Mouse (Mus musculus) c-Kit-positive CD71-negative TER-119-negative erythroid progenitor cells, embryonic 14.5 days (primary cell): ENCODE results near the gene Amh.

Source experiments
- DNase-seq: peaks from one replicate; pipeline ENCODE4 v3.0.0-alpha.2; 2013; ENCODE audit warnings: low read depth

Amh gene

GRCm38 (mm10) chr10:80804916-80805315 lies at the start of gene Amh:
Gene Amh (plus strand): TSS chr10:80805243.
- DNase-seq = no peak

GRCm38 (mm10) chr10:80755291-80756015 lies 49.6 kb upstream of the Amh start:
- DNase-seq = no peak

GRCm38 (mm10) chr10:80756099-80756498 lies 48.9 kb upstream of the Amh start:
- DNase-seq = no peak

GRCm38 (mm10) chr10:80756509-80756908 lies 48.5 kb upstream of the Amh start:
- DNase-seq = no peak

GRCm38 (mm10) chr10:80756967-80757366 lies 48.1 kb upstream of the Amh start:
- no peak for DNase-seq

- DNase-seq = peak; percentile 61
Measured at GRCm38 (mm10) chr10:80757717-80758116, 47.3 kb upstream of the Amh start.

GRCm38 (mm10) chr10:80758651-80759050 lies 46.4 kb upstream of the Amh start:
- DNase-seq = no peak

- DNase-seq = no peak
Measured at GRCm38 (mm10) chr10:80760596-80761524, 44.2 kb upstream of the Amh start.

- no peak for DNase-seq
Measured at GRCm38 (mm10) chr10:80761821-80762220, 43.2 kb upstream of the Amh start.

GRCm38 (mm10) chr10:80763502-80763901 lies 41.5 kb upstream of the Amh start:
- peak; percentile 54 for DNase-seq

- DNase-seq = no peak
Measured at GRCm38 (mm10) chr10:80765746-80766145, 39.3 kb upstream of the Amh start.

- DNase-seq = no peak
Measured at GRCm38 (mm10) chr10:80766161-80766815, 38.8 kb upstream of the Amh start.

GRCm38 (mm10) chr10:80768365-80768764 lies 36.7 kb upstream of the Amh start:
- no peak for DNase-seq

- no peak for DNase-seq
Measured at GRCm38 (mm10) chr10:80773816-80774215, 31.2 kb upstream of the Amh start.

GRCm38 (mm10) chr10:80774549-80774948 lies 30.5 kb upstream of the Amh start:
- peak; percentile 70 for DNase-seq

GRCm38 (mm10) chr10:80774981-80775380 lies 30.1 kb upstream of the Amh start:
- no peak for DNase-seq

GRCm38 (mm10) chr10:80775731-80776130 lies 29.3 kb upstream of the Amh start:
- no peak for DNase-seq

- DNase-seq = no peak
Measured at GRCm38 (mm10) chr10:80776358-80776869, 28.6 kb upstream of the Amh start.

GRCm38 (mm10) chr10:80777123-80777522 lies 27.9 kb upstream of the Amh start:
- no peak for DNase-seq

- DNase-seq = no peak
Measured at GRCm38 (mm10) chr10:80779565-80779964, 25.5 kb upstream of the Amh start.

- DNase-seq = no peak
Measured at GRCm38 (mm10) chr10:80784302-80784701, 20.7 kb upstream of the Amh start.

- no peak for DNase-seq
Measured at GRCm38 (mm10) chr10:80784871-80785270, 20.2 kb upstream of the Amh start.
